Mouse (Mus musculus) testis, adult 2 months (tissue): ENCODE measurements around the gene Ppp1r35. TPM values are rescaled to one million over a fixed set of nuclear protein-coding genes. Genes with fewer than 3 reads are reported as not detected.

Source experiments
- H3K27ac ChIP-seq: fragments of 200-500 bp; 2 replicates; pipeline ENCODE4 v1.5.1; 2012; ENCODE audit warnings: low read depth, low read length; ENCODE audit not compliant: control insufficient read depth, insufficient read depth
- H3K27me3 ChIP-seq: fragments of 200-500 bp; 2 replicates; pipeline ENCODE4 v1.6.1; 2012; ENCODE audit warnings: mild to moderate bottlenecking, low read length, moderate library complexity; ENCODE audit not compliant: control insufficient read depth, insufficient read depth
- H3K36me3 ChIP-seq: fragments of 200-500 bp; 2 replicates; pipeline ENCODE4 v1.6.1; 2012; ENCODE audit warnings: mild to moderate bottlenecking, low read length; ENCODE audit not compliant: control insufficient read depth, insufficient read depth
- H3K4me1 ChIP-seq: fragments of 200-500 bp; 2 replicates; pipeline ENCODE4 v1.6.1; 2012; ENCODE audit warnings: low read length; ENCODE audit not compliant: control insufficient read depth, insufficient read depth
- H3K4me3 ChIP-seq: fragments of 200-500 bp; 2 replicates; pipeline ENCODE4 v1.5.1; 2012; ENCODE audit warnings: low read depth, mild to moderate bottlenecking, low read length, moderate library complexity, mixed read lengths; ENCODE audit not compliant: control insufficient read depth
- CTCF ChIP-seq: fragments of 200-500 bp; IDR thresholded peaks from 2 replicates; pipeline ENCODE4 v1.5.1; 2012; ENCODE audit warnings: low read depth, mild to moderate bottlenecking, inconsistent platforms, low read length, moderate library complexity; ENCODE audit not compliant: control insufficient read depth, insufficient read depth, insufficient replicate concordance
- POLR2A ChIP-seq: fragments of 200-500 bp; IDR thresholded peaks from 2 replicates; pipeline ENCODE4 v1.6.1; 2012; ENCODE audit warnings: low read depth, mild to moderate bottlenecking, inconsistent platforms, low read length, moderate library complexity; ENCODE audit not compliant: control insufficient read depth
- polyA plus RNA-seq: library from polyadenylated mRNA; depleted of rRNA; stranded (reverse); fragments of >200 nt; gene quantifications from 2 replicates; pipeline ENCODE4 v1.2.3, GENCODE M21; 2012

Gene Ppp1r35
- polyA plus RNA-seq, 1 experiment = 48.3 TPM

- no peaks in the 10 kb centered on the region; the same call in none of the 2 replicates for H3K36me3 ChIP-seq
- TF ChIP-seq POLR2A (no peak), CTCF (0 out of 2 replicates have a peak, but pooled peaks have one; percentile 2)
- H3K27ac ChIP-seq = peak overlapping the region; percentile 77
- peaks cover 5% of the 10 kb centered on the region for H3K4me1 ChIP-seq
- no peaks in the 10 kb centered on the region for H3K27me3 ChIP-seq
- peak overlapping the region; percentile 89 for H3K4me3 ChIP-seq
Observed at GRCm38 (mm10) chr5:137779053-137779933, 644 bp downstream of the Ppp1r35 start.

- H3K4me3 ChIP-seq = no peak overlapping the region
- no peaks in the 10 kb centered on the region for H3K27me3 ChIP-seq
- no peak overlapping the region for H3K27ac ChIP-seq
- H3K36me3 ChIP-seq = no peaks in the 10 kb centered on the region; the same call in none of the 2 replicates
- peaks cover 15% of the 10 kb centered on the region for H3K4me1 ChIP-seq
- no peak for TF ChIP-seq POLR2A
- TF ChIP-seq CTCF = no peak
Observed at GRCm38 (mm10) chr5:137781661-137782060, 3.0 kb downstream of the Ppp1r35 start.

- Histone ChIP-seq H3K36me3 (no peaks in the 10 kb centered on the region; the same call in none of the 2 replicates), H3K27ac (no peak overlapping the region), H3K4me1 (peaks cover 17% of the 10 kb centered on the region), H3K27me3 (no peaks in the 10 kb centered on the region), H3K4me3 (no peak overlapping the region)
- TF ChIP-seq POLR2A (peak; percentile 45; the same call in 1 of the 2 replicates), CTCF (no peak)
Observed at GRCm38 (mm10) chr5:137782776-137783522, 4.3 kb downstream of the Ppp1r35 start.

GRCm38 (mm10) chr5:137783901-137784540, 5.4 kb downstream of the Ppp1r35 start:
- no peak overlapping the region for H3K27ac ChIP-seq
- no peak for TF ChIP-seq CTCF
- no peak for TF ChIP-seq POLR2A
- no peaks in the 10 kb centered on the region for H3K27me3 ChIP-seq
- H3K4me1 ChIP-seq = peaks cover 17% of the 10 kb centered on the region
- no peaks in the 10 kb centered on the region; the same call in none of the 2 replicates for H3K36me3 ChIP-seq
- peak overlapping the region; percentile 99 for H3K4me3 ChIP-seq

GRCm38 (mm10) chr5:137784546-137784945, 5.9 kb downstream of the Ppp1r35 start:
- Histone ChIP-seq H3K4me3 (peak overlapping the region; percentile 99), H3K27ac (no peak overlapping the region), H3K36me3 (no peaks in the 10 kb centered on the region; the same call in none of the 2 replicates), H3K4me1 (peaks cover 14% of the 10 kb centered on the region), H3K27me3 (no peaks in the 10 kb centered on the region)
- TF ChIP-seq CTCF = no peak
- TF ChIP-seq POLR2A = no peak

GRCm38 (mm10) chr5:137785164-137786031, 6.7 kb downstream of the Ppp1r35 start:
- TF ChIP-seq CTCF = no peak
- 0 out of 2 replicates have a peak, but pooled peaks have one; percentile 27 for TF ChIP-seq POLR2A
- no peaks in the 10 kb centered on the region for H3K27me3 ChIP-seq
- H3K4me1 ChIP-seq = peaks cover 12% of the 10 kb centered on the region
- H3K36me3 ChIP-seq = no peaks in the 10 kb centered on the region; the same call in none of the 2 replicates
- peak overlapping the region; percentile 99 for H3K4me3 ChIP-seq
- peak overlapping the region; percentile 99 for H3K27ac ChIP-seq
